Mouse (Mus musculus) embryonic facial prominence, embryonic 11.5 days (tissue): ENCODE results near the gene Mfsd5. TPM values are rescaled to one million over a fixed set of nuclear protein-coding genes. Genes with fewer than 3 reads are reported as not detected.

Experiments
- ATAC-seq: fragments of 200-750 bp; cut with Nextera tagmentation; replicated peaks from 2 replicates; pipeline ENCODE4 v1.8.0; 2017; ENCODE audit warnings: low read depth; ENCODE audit not compliant: insufficient number of reproducible peaks, low FRiP score, low TSS enrichment
- DNase-seq: peaks from one replicate; pipeline ENCODE4 v3.0.0-alpha.2; 2015; ENCODE audit warnings: low spot score
- H3K27ac ChIP-seq: fragments of 300-500 bp; sonication (generic); replicated peaks from 2 replicates; pipeline ENCODE4 v1.5.1; 2014; ENCODE audit warnings: mild to moderate bottlenecking, low read depth, low read length, control low read depth
- H3K27me3 ChIP-seq: fragments of 300-500 bp; sonication (generic); 2 replicates; pipeline ENCODE4 v1.6.1; 2014; ENCODE audit warnings: mild to moderate bottlenecking, low read length, moderate library complexity, mixed read lengths; ENCODE audit not compliant: control insufficient read depth, insufficient read depth
- H3K36me3 ChIP-seq: fragments of 300-500 bp; sonication (generic); replicated peaks from 2 replicates; pipeline ENCODE4 v1.6.1; 2014; ENCODE audit warnings: low read depth, mild to moderate bottlenecking, low read length, moderate library complexity, mixed read lengths; ENCODE audit not compliant: control insufficient read depth, insufficient read depth
- H3K4me1 ChIP-seq: fragments of 300-500 bp; sonication (generic); 2 replicates; pipeline ENCODE4 v1.6.1; 2014; ENCODE audit warnings: low read length, mixed read lengths; ENCODE audit not compliant: control insufficient read depth, insufficient read depth
- H3K4me2 ChIP-seq: fragments of 300-500 bp; sonication (generic); 2 replicates; pipeline ENCODE4 v1.6.1; 2014; ENCODE audit warnings: low read depth, mild to moderate bottlenecking, control low read depth, low read length, moderate library complexity
- H3K4me3 ChIP-seq: fragments of 300-500 bp; sonication (generic); 2 replicates; pipeline ENCODE4 v1.5.1; 2014; ENCODE audit warnings: low read depth, low read length, control low read depth
- H3K9ac ChIP-seq: fragments of 300-500 bp; sonication (generic); replicated peaks from 2 replicates; pipeline ENCODE4 v1.6.1; 2014; ENCODE audit warnings: mild to moderate bottlenecking, control low read depth, low read length
- H3K9me3 ChIP-seq: fragments of 300-500 bp; sonication (generic); replicated peaks from 2 replicates; pipeline ENCODE4 v1.6.1; 2016; ENCODE audit warnings: mild to moderate bottlenecking, low read length, inconsistent platforms, mixed read lengths; ENCODE audit not compliant: control insufficient read depth
- WGBS: fragments of 180-500 bp; shearing (Covaris S2); extraction: QIAGEN DNeasy Blood & Tissue Kit; methylation state at CpG from one replicate; pipeline ENCODE4 v1.1.7; 2014; 5-methylcytosine and 5-hydroxymethylcytosine counted together
- polyA plus RNA-seq: library from polyadenylated mRNA; unstranded; fragments of >200 nt; fragmentation: Nextera tagmentation; extraction: Ambion mirVana; gene quantifications from 2 replicates; pipeline ENCODE4 v1.2.1, GENCODE M21; 2014

Mfsd5 gene
- polyA plus RNA-seq, 1 experiment from 2014 or later: 51.6 TPM

DNA sequence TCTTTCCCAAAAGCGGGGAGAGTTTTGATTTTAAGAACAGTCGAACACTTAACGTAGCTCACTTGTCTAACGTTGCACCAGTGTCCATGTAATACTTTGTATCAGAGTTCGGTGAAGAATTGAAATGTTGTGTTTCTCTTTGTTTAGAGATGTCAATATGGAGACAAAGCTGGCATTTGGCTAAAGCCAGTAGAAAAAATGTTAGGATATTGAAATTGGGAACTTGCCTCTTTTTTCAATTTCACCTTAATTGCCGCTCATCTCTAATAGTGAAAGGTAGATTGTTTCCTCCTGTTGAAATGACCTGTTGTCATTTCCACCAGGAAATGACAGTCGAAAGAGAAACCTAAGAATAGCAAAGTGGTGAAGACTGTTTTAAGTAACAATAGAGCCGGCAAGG, 47.6 kb downstream of the Mfsd5 start:
- peak overlapping the region; percentile 74 for H3K4me2 ChIP-seq
- WGBS: 68% methylated on average over 8 of the region's 8 CpGs
- peak overlapping the region; percentile 84 for H3K9ac ChIP-seq
- no peaks in the 10 kb centered on the region for H3K27me3 ChIP-seq
- no peak for ATAC-seq
- 0 out of 2 replicates have a peak overlapping the region, but pooled peaks have one; percentile 43 for H3K27ac ChIP-seq
- H3K4me1 ChIP-seq: peaks cover 3% of the 10 kb centered on the region; the same call in 1 of the 2 replicates
- H3K9me3 ChIP-seq: no peaks in the 10 kb centered on the region
- H3K4me3 ChIP-seq: peak overlapping the region; percentile 74
- peaks cover 3% of the 10 kb centered on the region for H3K36me3 ChIP-seq
- no peak for DNase-seq

Other genes starting within 250 kb of the Mfsd5 start
- 121 and 130 TPM in 2 replicates for gene Eif4b, start 205.7 kb upstream of the Mfsd5 start, polyA plus RNA-seq
- 14.0 and 14.4 TPM in 2 replicates for gene Tns2, start 179.0 kb upstream of the Mfsd5 start, polyA plus RNA-seq
- 8.2 and 9.3 TPM in 2 replicates for gene Spryd3, start 143.2 kb upstream of the Mfsd5 start, polyA plus RNA-seq
- gene Igfbp6, start 135.1 kb upstream of the Mfsd5 start, polyA plus RNA-seq: 0.70 TPM in 1 of 2 replicates, not detected in the other
- 0.10 TPM in 1 of 2 replicates, not detected in the other for gene Soat2, start 128.9 kb upstream of the Mfsd5 start, polyA plus RNA-seq
- gene Zfp740, start 76.2 kb upstream of the Mfsd5 start, polyA plus RNA-seq: 68.1 and 68.9 TPM in 2 replicates
- 31.9 and 34.6 TPM in 2 replicates for gene Csad, start 74.7 kb upstream of the Mfsd5 start, polyA plus RNA-seq
- gene Itgb7, start 47.5 kb upstream of the Mfsd5 start, polyA plus RNA-seq: 1.3 and 2.7 TPM in 2 replicates
- gene Rarg, start 21.9 kb upstream of the Mfsd5 start, polyA plus RNA-seq: 68.1 and 70.2 TPM in 2 replicates
- gene Gm9918, start 8.9 kb upstream of the Mfsd5 start, polyA plus RNA-seq: 0.58 and 1.2 TPM in 2 replicates
- gene Espl1, start 16.8 kb downstream of the Mfsd5 start, polyA plus RNA-seq: 36.0 and 37.7 TPM in 2 replicates
- 453 and 469 TPM in 2 replicates for gene Pfdn5, start 46.7 kb downstream of the Mfsd5 start, polyA plus RNA-seq
- gene Myg1, start 52.3 kb downstream of the Mfsd5 start, polyA plus RNA-seq: 101 and 103 TPM in 2 replicates
- gene Aaas, start 71.3 kb downstream of the Mfsd5 start, polyA plus RNA-seq: 98.3 and 102 TPM in 2 replicates
- gene Sp7, start 87.7 kb downstream of the Mfsd5 start, polyA plus RNA-seq: 2.4 and 3.0 TPM in 2 replicates
- 12.8 and 13.9 TPM in 2 replicates for gene Sp1, start 126.7 kb downstream of the Mfsd5 start, polyA plus RNA-seq
- gene Amhr2, start 165.9 kb downstream of the Mfsd5 start, polyA plus RNA-seq: 0.24 TPM in 1 of 2 replicates, not detected in the other
- gene Prr13, start 179.6 kb downstream of the Mfsd5 start, polyA plus RNA-seq: 75.0 and 76.5 TPM in 2 replicates
- gene Pcbp2, start 191.1 kb downstream of the Mfsd5 start, polyA plus RNA-seq: 288 and 290 TPM in 2 replicates
- gene Gm10337, start 224.3 kb downstream of the Mfsd5 start, polyA plus RNA-seq: 3.4 TPM in 1 of 2 replicates, not detected in the other
- 13.4 and 15.4 TPM in 2 replicates for gene Map3k12, start 237.6 kb downstream of the Mfsd5 start, polyA plus RNA-seq
- 92.0 and 92.7 TPM in 2 replicates for gene Tarbp2, start 238.7 kb downstream of the Mfsd5 start, polyA plus RNA-seq
- 0.52 and 0.66 TPM in 2 replicates for gene Npff, start 245.5 kb downstream of the Mfsd5 start, polyA plus RNA-seq